Comparison of ENCODE assay signal across 27 mouse cellular contexts in the genomic region with DNA sequence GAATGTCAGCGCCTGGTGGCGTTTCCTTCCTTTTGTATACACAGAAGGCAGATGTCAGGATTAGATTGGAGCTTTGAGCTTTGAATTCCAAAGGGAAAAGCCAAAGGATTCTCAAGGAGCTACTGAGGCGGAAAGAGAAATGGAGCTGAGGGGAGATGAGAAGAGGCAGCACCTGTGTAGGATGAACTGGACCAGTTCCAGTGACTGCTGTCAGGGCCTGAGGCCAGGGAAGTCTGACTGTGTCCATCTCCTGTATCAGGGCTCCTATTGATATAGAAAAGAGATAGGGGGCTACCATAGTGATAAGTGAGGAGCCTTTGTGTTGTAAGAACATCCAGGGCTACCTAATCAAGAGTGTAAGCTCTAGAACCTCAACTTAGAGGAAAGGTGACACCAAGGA.
"Had no signal": no experiment of that assay in that cellular context is flagged by ENCODE, and none has a peak within 500 bp of the region (broad histone marks: within the 10 kb centered on the region; RNA-seq: fewer than 3 reads in every experiment).

No protein-coding gene starts in this region.

- H3K4me2 ChIP-seq: heart, embryonic 11.5 days; heart, embryonic 13.5 days; heart, embryonic 15.5 days; hindbrain, embryonic 13.5 days; hindbrain, embryonic 15.5 days; intestine, embryonic 15.5 days; limb, embryonic 12.5 days; liver, embryonic 11.5 days; liver, embryonic 13.5 days; liver, embryonic 15.5 days had no signal

- H3K4me3 ChIP-seq: gastrocnemius, adult 2 months; heart, adult 2 months; heart, embryonic 13.5 days; heart, embryonic 15.5 days; hindbrain, embryonic 10.5 days; hindbrain, embryonic 13.5 days; hindbrain, embryonic 15.5 days; intestine, embryonic 15.5 days; layer of hippocampus, adult 2 months; limb, embryonic 10.5 days; limb, embryonic 12.5 days; liver, embryonic 13.5 days; liver, embryonic 15.5 days had no signal

- H3K9me3 ChIP-seq: heart, embryonic 13.5 days; heart, embryonic 15.5 days; hindbrain, embryonic 10.5 days; hindbrain, embryonic 13.5 days; hindbrain, embryonic 15.5 days; intestine, embryonic 15.5 days; limb, embryonic 10.5 days; limb, embryonic 12.5 days; liver, embryonic 13.5 days; liver, embryonic 15.5 days had no signal

- H3K27me3 ChIP-seq: heart, embryonic 13.5 days; heart, embryonic 15.5 days; hindbrain, embryonic 13.5 days; hindbrain, embryonic 15.5 days; intestine, embryonic 15.5 days; limb, embryonic 12.5 days; liver, embryonic 13.5 days; liver, embryonic 15.5 days had no signal

- ATAC-seq: inflammation-experienced regulatory T-cells, adult 6 months; intestine, embryonic 15.5 days; intestine, postnatal 0 days had no signal

- H3K9ac ChIP-seq: heart, embryonic 13.5 days; heart, embryonic 15.5 days; hindbrain, embryonic 13.5 days; hindbrain, embryonic 15.5 days; intestine, embryonic 15.5 days; limb, embryonic 12.5 days; liver, embryonic 13.5 days; liver, embryonic 15.5 days had no signal

- H3K27ac ChIP-seq: gastrocnemius, adult 2 months; heart, adult 2 months; heart, embryonic 13.5 days; heart, embryonic 15.5 days; hindbrain, embryonic 10.5 days; hindbrain, embryonic 13.5 days; hindbrain, embryonic 15.5 days; intestine, embryonic 15.5 days; layer of hippocampus, adult 2 months; limb, embryonic 10.5 days; limb, embryonic 12.5 days; liver, embryonic 13.5 days; liver, embryonic 15.5 days had no signal

- H3K36me3 ChIP-seq: heart, embryonic 13.5 days; heart, embryonic 15.5 days; hindbrain, embryonic 10.5 days; hindbrain, embryonic 13.5 days; hindbrain, embryonic 15.5 days; intestine, embryonic 15.5 days; limb, embryonic 10.5 days; limb, embryonic 12.5 days; liver, embryonic 13.5 days; liver, embryonic 15.5 days had no signal

- DNase-seq: gastrocnemius, adult 2 months; gastrocnemius, postnatal 10 days; gastrocnemius, postnatal 25 days; heart, adult 2 months; heart, postnatal 14 days; heart, postnatal 36 days; kidney, adult 18-20 months; kidney, adult 8-10 months; kidney, postnatal 10 days; kidney, postnatal 25 days; kidney, postnatal 4 days; liver; liver, embryonic 13.5 days had no signal

- H3K4me1 ChIP-seq: heart, embryonic 15.5 days; hindbrain, embryonic 13.5 days; hindbrain, embryonic 15.5 days; intestine, embryonic 15.5 days; limb, embryonic 12.5 days; liver, embryonic 13.5 days; liver, embryonic 15.5 days had no signal
